Mouse (Mus musculus) heart, postnatal 0 days (tissue): ENCODE data around the gene Clk4.

ENCODE experiments used
- CTCF ChIP-seq: IDR thresholded peaks from 2 replicates; pipeline ENCODE4 v1.5.1; 2016; ENCODE audit warnings: antibody characterized with exemption, control low read depth, low read depth
- EP300 ChIP-seq: IDR thresholded peaks from 2 replicates; pipeline ENCODE4 v1.6.1; 2016; ENCODE audit warnings: antibody characterized with exemption, low read depth

GRCm38 (mm10) chr11:51315991-51316810 lies 54.7 kb downstream of the Clk4 start:
- TF ChIP-seq CTCF: no peak
- TF ChIP-seq EP300: no peak
